Mouse (Mus musculus) embryonic facial prominence, embryonic 15.5 days (tissue): ENCODE data around the gene Ube2v1. TPM values are rescaled to one million over a fixed set of nuclear protein-coding genes. Genes with fewer than 3 reads are reported as not detected.
A peak's percentile ranks its signal among the peaks of the same experiment; 100 is the strongest.

Experiments used
- ATAC-seq: fragments of 200-750 bp; cut with Nextera tagmentation; 2 replicates; pipeline ENCODE4 v1.8.0; 2017; ENCODE audit warnings: low read depth, moderate TSS enrichment; ENCODE audit not compliant: insufficient number of reproducible peaks, low FRiP score, low TSS enrichment
- H3K27ac ChIP-seq: fragments of 300-500 bp; sonication (generic); replicated peaks from 2 replicates; pipeline ENCODE4 v1.5.1; 2015; ENCODE audit warnings: mild to moderate bottlenecking, inconsistent platforms
- H3K27me3 ChIP-seq: fragments of 300-500 bp; sonication (generic); 2 replicates; pipeline ENCODE4 v1.6.1; 2015; ENCODE audit warnings: inconsistent platforms
- H3K36me3 ChIP-seq: fragments of 300-500 bp; sonication (generic); 2 replicates; pipeline ENCODE4 v1.6.1; 2015; ENCODE audit warnings: mild to moderate bottlenecking, inconsistent platforms
- H3K4me1 ChIP-seq: fragments of 300-500 bp; sonication (generic); 2 replicates; pipeline ENCODE4 v1.6.1; 2015; ENCODE audit warnings: inconsistent platforms
- H3K4me2 ChIP-seq: fragments of 300-500 bp; sonication (generic); replicated peaks from 2 replicates; pipeline ENCODE4 v1.6.1; 2015; ENCODE audit warnings: mild to moderate bottlenecking, inconsistent platforms
- H3K4me3 ChIP-seq: fragments of 300-500 bp; sonication (generic); replicated peaks from 2 replicates; pipeline ENCODE4 v1.5.1; 2015; ENCODE audit warnings: mild to moderate bottlenecking, inconsistent platforms
- H3K9ac ChIP-seq: fragments of 300-500 bp; sonication (generic); 2 replicates; pipeline ENCODE4 v1.6.1; 2015; ENCODE audit warnings: inconsistent platforms
- H3K9me3 ChIP-seq: fragments of 300-500 bp; sonication (generic); replicated peaks from 2 replicates; pipeline ENCODE4 v1.6.1; 2016; ENCODE audit warnings: inconsistent platforms
- WGBS: fragments of 180-500 bp; shearing (Covaris S2); methylation state at CpG from one replicate; pipeline ENCODE4 v1.1.7; 2015; 5-methylcytosine and 5-hydroxymethylcytosine counted together
- microRNA-seq: library from miRNA; unstranded; fragments of <30 nt; microRNA quantifications from one replicate; pipeline ENCODE4, GENCODE M21; 2016; ENCODE audit warnings: borderline number of aligned reads
- polyA plus RNA-seq: library from polyadenylated mRNA; unstranded; fragments of >200 nt; fragmentation: Nextera tagmentation; extraction: Ambion mirVana; gene quantifications from 2 replicates; pipeline ENCODE4 v1.2.1, GENCODE M21; 2015

Ube2v1 gene
- polyA plus RNA-seq, 1 experiment from 2014 or later: 294 TPM

- 70% methylated on average over 9 of the region's 9 CpGs for WGBS
- no peak overlapping the region for H3K4me2 ChIP-seq
- peaks cover 76% of the 10 kb centered on the region for H3K4me1 ChIP-seq
- H3K27me3 ChIP-seq: no peaks in the 10 kb centered on the region
- no peak overlapping the region for H3K27ac ChIP-seq
- no peak overlapping the region for H3K9ac ChIP-seq
- ATAC-seq: no peak
- no peaks in the 10 kb centered on the region for H3K36me3 ChIP-seq
- no peaks in the 10 kb centered on the region for H3K9me3 ChIP-seq
- H3K4me3 ChIP-seq: no peak overlapping the region
Measured at GRCm38 (mm10) chr2:167568112-167568511, 63.8 kb downstream of the Ube2v1 start.

- H3K27ac ChIP-seq: peak overlapping the region; percentile 96
- H3K27me3 ChIP-seq: no peaks in the 10 kb centered on the region
- 4% methylated on average over 19 of the region's 19 CpGs for WGBS
- ATAC-seq: peak; percentile 44
- peak overlapping the region; percentile 44 for H3K4me2 ChIP-seq
- peaks cover 81% of the 10 kb centered on the region for H3K4me1 ChIP-seq
- no peaks in the 10 kb centered on the region for H3K36me3 ChIP-seq
- peak overlapping the region; percentile 13; the same call in 1 of the 2 replicates for H3K4me3 ChIP-seq
- no peaks in the 10 kb centered on the region for H3K9me3 ChIP-seq
- H3K9ac ChIP-seq: no peak overlapping the region
Measured at GRCm38 (mm10) chr2:167565682-167566081, 66.2 kb downstream of the Ube2v1 start.

DNA sequence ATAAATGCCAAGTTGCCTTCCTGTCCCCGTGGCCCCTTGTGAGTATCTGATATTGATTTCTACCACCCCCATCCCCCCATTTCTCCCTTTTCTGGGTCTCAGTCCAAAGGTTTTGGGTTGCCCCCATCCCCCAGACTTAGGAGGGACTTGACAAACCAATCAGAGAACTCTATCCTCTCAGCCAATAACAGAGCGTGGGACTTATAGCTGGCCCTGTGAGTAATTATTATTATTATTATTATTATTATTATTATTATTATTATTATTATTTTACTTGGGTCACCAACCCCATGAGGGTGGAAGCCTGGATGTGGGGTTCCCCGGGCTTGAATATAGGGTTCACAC is 66.6 kb downstream of the Ube2v1 start:
- ATAC-seq: no peak
- Histone ChIP-seq H3K4me2 (peak overlapping the region; percentile 44), H3K4me1 (peaks cover 81% of the 10 kb centered on the region), H3K27me3 (no peaks in the 10 kb centered on the region), H3K36me3 (no peaks in the 10 kb centered on the region), H3K27ac (peak overlapping the region; percentile 96), H3K9ac (no peak overlapping the region), H3K9me3 (no peaks in the 10 kb centered on the region), H3K4me3 (peak overlapping the region; percentile 13; the same call in 1 of the 2 replicates)
- WGBS: 33% methylated on average over 3 of the region's 3 CpGs

- H3K9ac ChIP-seq: no peak overlapping the region
- H3K4me1 ChIP-seq: peaks cover 81% of the 10 kb centered on the region
- no peak overlapping the region for H3K4me2 ChIP-seq
- ATAC-seq: no peak
- no peak overlapping the region for H3K4me3 ChIP-seq
- no peaks in the 10 kb centered on the region for H3K27me3 ChIP-seq
- H3K9me3 ChIP-seq: no peaks in the 10 kb centered on the region
- 69% methylated on average over 13 of the region's 13 CpGs for WGBS
- H3K27ac ChIP-seq: peak overlapping the region; percentile 96
- H3K36me3 ChIP-seq: no peaks in the 10 kb centered on the region
Measured at GRCm38 (mm10) chr2:167564551-167565311, 67.2 kb downstream of the Ube2v1 start.

DNA sequence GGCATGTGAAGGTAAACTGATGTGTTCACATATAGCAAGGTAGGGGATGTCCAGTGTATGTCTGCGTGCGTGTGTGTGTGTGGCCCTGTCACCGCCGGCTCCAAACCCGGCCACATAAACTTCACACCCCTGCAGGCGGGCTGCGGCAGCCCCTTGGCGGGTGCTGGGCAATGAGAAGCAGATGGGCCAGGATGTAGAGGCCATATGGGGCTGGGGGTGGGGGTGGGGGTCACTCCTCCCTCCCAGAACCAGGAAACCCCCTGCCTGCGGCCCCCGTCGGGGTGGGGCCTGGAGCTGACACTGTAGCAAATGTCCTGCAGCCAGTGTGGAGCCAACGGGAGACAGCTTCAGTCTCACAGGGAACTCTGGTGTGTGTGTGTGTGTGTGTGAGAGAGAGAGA is 68.2 kb downstream of the Ube2v1 start:
- Histone ChIP-seq H3K36me3 (no peaks in the 10 kb centered on the region), H3K9ac (no peak overlapping the region), H3K27ac (peak overlapping the region; percentile 96), H3K9me3 (no peaks in the 10 kb centered on the region), H3K4me1 (peaks cover 85% of the 10 kb centered on the region), H3K27me3 (no peaks in the 10 kb centered on the region), H3K4me2 (no peak overlapping the region), H3K4me3 (no peak overlapping the region)
- WGBS: 15% methylated on average over 12 of the region's 12 CpGs
- ATAC-seq: peak; percentile 78

DNA sequence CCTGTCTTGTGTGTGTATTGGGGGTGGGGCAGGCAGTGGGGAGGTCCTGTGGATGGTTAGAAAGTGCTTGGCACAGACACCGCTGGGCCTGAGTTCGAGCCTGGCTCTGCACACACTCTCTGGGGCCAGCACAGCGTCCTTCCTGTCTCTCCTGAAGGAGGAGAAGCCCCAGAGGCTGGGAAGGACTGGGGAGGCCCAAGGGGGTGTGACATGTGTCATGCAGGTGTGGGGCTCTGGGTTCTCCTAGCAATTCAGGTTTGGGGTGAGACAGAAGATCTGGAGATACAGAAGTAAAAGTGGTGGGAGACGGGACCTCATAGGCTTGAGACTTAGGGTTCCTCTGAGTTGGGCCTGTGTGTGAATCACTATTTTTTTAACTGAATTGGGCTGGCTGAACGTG is 68.9 kb downstream of the Ube2v1 start:
- Histone ChIP-seq H3K4me3 (no peak overlapping the region), H3K27ac (peak overlapping the region; percentile 96), H3K27me3 (no peaks in the 10 kb centered on the region), H3K4me2 (no peak overlapping the region), H3K9ac (no peak overlapping the region), H3K4me1 (peaks cover 81% of the 10 kb centered on the region), H3K36me3 (no peaks in the 10 kb centered on the region), H3K9me3 (no peaks in the 10 kb centered on the region)
- 43% methylated on average over 5 of the region's 5 CpGs for WGBS
- ATAC-seq: no peak

DNA sequence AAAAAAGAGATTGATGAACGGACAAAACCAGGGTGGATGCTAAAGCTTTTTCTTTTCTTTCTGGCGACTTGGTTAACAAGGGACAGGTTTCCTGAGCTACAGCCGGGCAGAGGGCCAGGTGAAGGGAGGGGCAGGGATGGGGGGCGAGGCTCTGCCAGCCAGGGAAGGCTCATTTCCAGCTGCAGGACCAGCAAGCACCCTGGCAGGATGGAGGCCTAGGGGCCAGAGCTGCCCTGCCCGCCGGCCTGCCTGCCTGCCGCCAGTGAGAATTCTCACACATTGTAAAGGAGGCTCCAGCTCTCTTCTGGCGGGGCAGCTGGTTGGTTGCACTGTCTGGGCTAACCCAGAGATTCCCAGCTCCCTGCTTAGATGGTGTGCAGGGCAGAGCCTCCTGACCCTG is 69.8 kb downstream of the Ube2v1 start:
- no peak for ATAC-seq
- H3K4me2 ChIP-seq: 0 out of 2 replicates have a peak overlapping the region, but pooled peaks have one; percentile 4
- H3K27ac ChIP-seq: peak overlapping the region; percentile 96
- H3K36me3 ChIP-seq: no peaks in the 10 kb centered on the region
- no peak overlapping the region for H3K4me3 ChIP-seq
- WGBS: 19% methylated on average over 8 of the region's 8 CpGs
- peaks cover 79% of the 10 kb centered on the region for H3K4me1 ChIP-seq
- H3K27me3 ChIP-seq: no peaks in the 10 kb centered on the region
- H3K9me3 ChIP-seq: no peaks in the 10 kb centered on the region
- no peak overlapping the region for H3K9ac ChIP-seq

DNA sequence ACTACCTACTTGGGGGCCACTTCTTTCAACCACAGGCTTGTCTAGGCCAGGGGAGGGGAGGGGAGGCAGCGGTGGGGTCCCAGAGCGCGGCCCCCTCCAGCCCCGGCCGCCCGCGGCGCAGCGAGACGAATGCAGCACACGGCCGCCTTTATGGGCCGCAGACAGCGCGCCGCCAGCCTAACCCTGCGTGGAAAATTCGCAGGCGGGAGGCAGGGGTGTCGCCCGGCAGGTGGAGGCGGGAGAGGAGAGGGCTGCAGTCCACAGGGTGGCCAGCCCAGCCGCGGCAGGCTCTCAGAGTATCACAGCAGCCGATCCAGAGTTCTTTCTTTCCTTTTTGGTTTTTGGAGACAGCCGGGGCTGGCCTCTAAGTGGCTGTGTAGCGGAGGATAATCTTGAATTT is 72.5 kb downstream of the Ube2v1 start:
- Histone ChIP-seq H3K27me3 (no peaks in the 10 kb centered on the region), H3K4me1 (peaks cover 61% of the 10 kb centered on the region), H3K4me2 (peak overlapping the region; percentile 44), H3K27ac (peak overlapping the region; percentile 81), H3K36me3 (no peaks in the 10 kb centered on the region), H3K4me3 (peak overlapping the region; percentile 18), H3K9me3 (no peaks in the 10 kb centered on the region), H3K9ac (peak overlapping the region; percentile 40; the same call in 1 of the 2 replicates)
- ATAC-seq: peak; percentile 55
- 4% methylated on average over 27 of the region's 27 CpGs for WGBS

Small RNA genes within 50 kb of the gene (microRNA-seq; reads per million reads assigned to microRNA genes)
- not detected for gene Gm22355

Other genes with a start within 250 kb of the Ube2v1 start
- gene Slc9a8, start 210.4 kb downstream of the Ube2v1 start, polyA plus RNA-seq: 17.0 and 20.5 TPM in 2 replicates
- gene Rnf114, start 139.4 kb downstream of the Ube2v1 start, polyA plus RNA-seq: 79.2 and 80.1 TPM in 2 replicates
- 14.5 and 16.2 TPM in 2 replicates for gene Spata2, start 139.2 kb downstream of the Ube2v1 start, polyA plus RNA-seq
- gene Snai1, start 93.9 kb downstream of the Ube2v1 start, polyA plus RNA-seq: 82.9 and 104 TPM in 2 replicates
- gene Gm20431, start 29.4 kb upstream of the Ube2v1 start, polyA plus RNA-seq: 6.1 and 10.0 TPM in 2 replicates
- gene Cebpb, start 56.8 kb upstream of the Ube2v1 start, polyA plus RNA-seq: 41.9 and 42.0 TPM in 2 replicates
- 43.7 and 44.3 TPM in 2 replicates for gene Tmem189, start 57.7 kb upstream of the Ube2v1 start, polyA plus RNA-seq